Mouse (Mus musculus) limb, embryonic 14.5 days (tissue): ENCODE results near the gene Plekhg6. TPM values are rescaled to one million over a fixed set of nuclear protein-coding genes. Genes with fewer than 3 reads are reported as not detected.
A peak's percentile ranks its signal among the peaks of the same experiment; 100 is the strongest.

Source experiments
- ATAC-seq: fragments of 200-750 bp; cut with Nextera tagmentation; 2 replicates; pipeline ENCODE4 v1.8.0; 2017; ENCODE audit warnings: low read depth, moderate number of reproducible peaks, moderate TSS enrichment; ENCODE audit not compliant: low FRiP score
- DNase-seq: peaks from one replicate; pipeline ENCODE4 v3.0.0-alpha.2; 2015; ENCODE audit warnings: low spot score
- H3K27ac ChIP-seq: fragments of 300-500 bp; sonication (generic); replicated peaks from 2 replicates; pipeline ENCODE4 v1.5.1; 2014; ENCODE audit warnings: low read depth, mild to moderate bottlenecking, low read length, moderate library complexity, mixed read lengths
- H3K27me3 ChIP-seq: fragments of 300-500 bp; sonication (generic); 2 replicates; pipeline ENCODE4 v1.6.1; 2014; ENCODE audit warnings: low read length, mixed read lengths; ENCODE audit not compliant: control insufficient read depth, insufficient read depth
- H3K36me3 ChIP-seq: fragments of 300-500 bp; sonication (generic); 2 replicates; pipeline ENCODE4 v1.6.1; 2014; ENCODE audit warnings: mild to moderate bottlenecking, low read length, moderate library complexity, mixed read lengths; ENCODE audit not compliant: control insufficient read depth, insufficient read depth
- H3K4me1 ChIP-seq: fragments of 300-500 bp; sonication (generic); 2 replicates; pipeline ENCODE4 v1.6.1; 2014; ENCODE audit warnings: antibody characterized with exemption, low read length, mixed read lengths; ENCODE audit not compliant: control insufficient read depth, insufficient read depth
- H3K4me2 ChIP-seq: fragments of 300-500 bp; sonication (generic); replicated peaks from 2 replicates; pipeline ENCODE4 v1.6.1; 2014; ENCODE audit warnings: low read depth, mild to moderate bottlenecking, low read length, moderate library complexity; ENCODE audit not compliant: severe bottlenecking
- H3K4me3 ChIP-seq: fragments of 300-500 bp; sonication (generic); replicated peaks from 2 replicates; pipeline ENCODE4 v1.5.1; 2014; ENCODE audit warnings: low read length
- H3K9ac ChIP-seq: fragments of 300-500 bp; sonication (generic); 2 replicates; pipeline ENCODE4 v1.6.1; 2014; ENCODE audit warnings: mild to moderate bottlenecking, low read depth, low read length, moderate library complexity; ENCODE audit not compliant: severe bottlenecking
- H3K9me3 ChIP-seq: fragments of 300-500 bp; sonication (generic); 2 replicates; pipeline ENCODE4 v1.6.1; 2016; ENCODE audit warnings: low read length; ENCODE audit not compliant: control insufficient read depth
- POLR2A ChIP-seq: fragments of 200-500 bp; IDR thresholded peaks from 2 replicates; pipeline ENCODE4 v1.8.0; 2012; ENCODE audit warnings: inconsistent platforms, mild to moderate bottlenecking, moderate library complexity, borderline replicate concordance; ENCODE audit not compliant: insufficient read depth, insufficient read length; ENCODE audit errors: extremely low read depth
- WGBS: fragments of 180-500 bp; shearing (Covaris S2); extraction: QIAGEN DNeasy Blood & Tissue Kit; methylation state at CpG from one replicate; pipeline ENCODE4 v1.1.7; 2014; 5-methylcytosine and 5-hydroxymethylcytosine counted together
- polyA plus RNA-seq, 2 experiments: library from polyadenylated mRNA; depleted of rRNA in 1 of 2; stranded (reverse) in 1 of 2; unstranded in 1 of 2; fragments of >200 nt; fragmentation: Nextera tagmentation in 1 of 2; extraction: Ambion mirVana in 1 of 2; gene quantifications; 2 replicates each; pipeline versions ENCODE4 v1.2.1 to v1.2.3; 2012 to 2014

Plekhg6 gene
- polyA plus RNA-seq, 2 experiments: 1.3 to 1.6 TPM

- H3K36me3 ChIP-seq: no peaks in the 10 kb centered on the region
- H3K9me3 ChIP-seq: no peaks in the 10 kb centered on the region
- no peak overlapping the region for H3K4me3 ChIP-seq
- no peak for TF ChIP-seq POLR2A
- peak overlapping the region; percentile 62 for H3K27ac ChIP-seq
- ATAC-seq (peak; percentile 16; the same call in 1 of the 2 replicates), DNase-seq (peak; percentile 64)
- peaks cover 24% of the 10 kb centered on the region for H3K4me1 ChIP-seq
- no peaks in the 10 kb centered on the region for H3K27me3 ChIP-seq
- no peak overlapping the region for H3K9ac ChIP-seq
- 0 out of 2 replicates have a peak overlapping the region, but pooled peaks have one; percentile 5 for H3K4me2 ChIP-seq
- 49% methylated on average over 3 of the region's 3 CpGs for WGBS
Observed at GRCm38 (mm10) chr6:125424156-125424555, 43.6 kb upstream of the Plekhg6 start.

- peaks cover 24% of the 10 kb centered on the region for H3K4me1 ChIP-seq
- TF ChIP-seq POLR2A: no peak
- WGBS: 58% methylated on average over 13 of the region's 13 CpGs
- no peak overlapping the region for H3K4me2 ChIP-seq
- no peaks in the 10 kb centered on the region for H3K36me3 ChIP-seq
- ATAC-seq (no peak), DNase-seq (no peak)
- no peaks in the 10 kb centered on the region for H3K27me3 ChIP-seq
- no peaks in the 10 kb centered on the region for H3K9me3 ChIP-seq
- no peak overlapping the region for H3K4me3 ChIP-seq
- peak overlapping the region; percentile 13; the same call in 1 of the 2 replicates for H3K9ac ChIP-seq
- peak overlapping the region; percentile 62 for H3K27ac ChIP-seq
Observed at GRCm38 (mm10) chr6:125423507-125423906, 42.9 kb upstream of the Plekhg6 start.

GRCm38 (mm10) chr6:125423099-125423498, 42.5 kb upstream of the Plekhg6 start:
- DNase-seq (no peak), ATAC-seq (no peak)
- no peak overlapping the region for H3K4me3 ChIP-seq
- peaks cover 24% of the 10 kb centered on the region for H3K4me1 ChIP-seq
- no peak for TF ChIP-seq POLR2A
- H3K9ac ChIP-seq: peak overlapping the region; percentile 13; the same call in 1 of the 2 replicates
- H3K27me3 ChIP-seq: no peaks in the 10 kb centered on the region
- H3K9me3 ChIP-seq: no peaks in the 10 kb centered on the region
- no peaks in the 10 kb centered on the region for H3K36me3 ChIP-seq
- 49% methylated on average over 3 of the region's 3 CpGs for WGBS
- peak overlapping the region; percentile 37 for H3K4me2 ChIP-seq
- H3K27ac ChIP-seq: 0 out of 2 replicates have a peak overlapping the region, but pooled peaks have one; percentile 2

GRCm38 (mm10) chr6:125422051-125422822, 41.6 kb upstream of the Plekhg6 start:
- no peaks in the 10 kb centered on the region for H3K9me3 ChIP-seq
- H3K4me1 ChIP-seq: peaks cover 24% of the 10 kb centered on the region
- peak; percentile 51 for ATAC-seq
- no peaks in the 10 kb centered on the region for H3K36me3 ChIP-seq
- DNase-seq: peak; percentile 81
- no peak for TF ChIP-seq POLR2A
- 21% methylated on average over 20 of the region's 20 CpGs for WGBS
- H3K4me2 ChIP-seq: peak overlapping the region; percentile 37
- 0 out of 2 replicates have a peak overlapping the region, but pooled peaks have one; percentile 2 for H3K27ac ChIP-seq
- no peak overlapping the region for H3K9ac ChIP-seq
- H3K27me3 ChIP-seq: no peaks in the 10 kb centered on the region
- H3K4me3 ChIP-seq: no peak overlapping the region

GRCm38 (mm10) chr6:125420458-125421063, 40.0 kb upstream of the Plekhg6 start:
- H3K4me1 ChIP-seq: peaks cover 17% of the 10 kb centered on the region
- no peaks in the 10 kb centered on the region for H3K9me3 ChIP-seq
- no peaks in the 10 kb centered on the region for H3K27me3 ChIP-seq
- no peak for ATAC-seq
- no peak overlapping the region for H3K27ac ChIP-seq
- no peak for TF ChIP-seq POLR2A
- 64% methylated on average over 16 of the region's 16 CpGs for WGBS
- H3K9ac ChIP-seq: no peak overlapping the region
- H3K4me3 ChIP-seq: no peak overlapping the region
- no peaks in the 10 kb centered on the region for H3K36me3 ChIP-seq
- DNase-seq: no peak
- H3K4me2 ChIP-seq: no peak overlapping the region
